Mouse (Mus musculus): ENCODE measurements around the gene Derl3.

GRCm38 (mm10) chr10:75852539-75853125 lies 40.6 kb upstream of the Derl3 start:
- TF ChIP-seq CTCF (IDR thresholded peaks at IDR 0.05; ENCODE audit: extremely low read depth, insufficient read depth, low read length) (no peak), POLR2A (IDR thresholded peaks at IDR 0.05; ENCODE audit: extremely low read depth, insufficient read depth, low read length) (no peak)
